Mouse (Mus musculus): Measurements from ENCODE around the gene Tfb1m.

The Tfb1m gene

GRCm38 (mm10) chr17:3557331-3558311 is at the start of gene Tfb1m:
Gene Tfb1m, minus strand, starts transcription at chr17:3557781.
- DNase-seq (ENCODE audit: low spot score) = peak; percentile 96

GRCm38 (mm10) chr17:3602954-3603672 is 45.5 kb upstream of the Tfb1m start:
- no peak for DNase-seq (ENCODE audit: low spot score)

GRCm38 (mm10) chr17:3598393-3598792 is 40.8 kb upstream of the Tfb1m start:
- DNase-seq (ENCODE audit: low spot score) = no peak

GRCm38 (mm10) chr17:3597866-3598265 is 40.3 kb upstream of the Tfb1m start:
- no peak for DNase-seq (ENCODE audit: low spot score)

- DNase-seq (ENCODE audit: low spot score) = no peak
These were observed 39.5 kb upstream of the Tfb1m start for GRCm38 (mm10) chr17:3597130-3597529.

- DNase-seq (ENCODE audit: low spot score) = peak; percentile 91
These were observed 13.3 kb upstream of the Tfb1m start for GRCm38 (mm10) chr17:3570876-3571275.

- DNase-seq (ENCODE audit: low spot score) = no peak
These were observed 4.8 kb upstream of the Tfb1m start for GRCm38 (mm10) chr17:3562405-3562804.

GRCm38 (mm10) chr17:3560534-3560933 is 3.0 kb upstream of the Tfb1m start:
- no peak for DNase-seq (ENCODE audit: low spot score)

GRCm38 (mm10) chr17:3558356-3558870 is 832 bp upstream of the Tfb1m start:
- no peak for DNase-seq (ENCODE audit: low spot score)

- no peak for DNase-seq (ENCODE audit: low spot score)
These were observed 1.3 kb downstream of the Tfb1m start for GRCm38 (mm10) chr17:3556251-3556650.

GRCm38 (mm10) chr17:3547725-3548124 is 9.9 kb downstream of the Tfb1m start:
- DNase-seq (ENCODE audit: low spot score) = no peak

- no peak for DNase-seq (ENCODE audit: low spot score)
These were observed 16.5 kb downstream of the Tfb1m start for GRCm38 (mm10) chr17:3541033-3541432.

GRCm38 (mm10) chr17:3540304-3540703 is 17.3 kb downstream of the Tfb1m start:
- no peak for DNase-seq (ENCODE audit: low spot score)

- no peak for DNase-seq (ENCODE audit: low spot score)
These were observed 24.2 kb downstream of the Tfb1m start for GRCm38 (mm10) chr17:3533425-3533824.

GRCm38 (mm10) chr17:3532254-3532653 is 25.3 kb downstream of the Tfb1m start, which contains the start of gene Cldn20:
Gene Cldn20, plus strand, starts transcription at chr17:3532554.
- no peak for DNase-seq (ENCODE audit: low spot score)

- no peak for DNase-seq (ENCODE audit: low spot score)
These were observed 25.9 kb downstream of the Tfb1m start for GRCm38 (mm10) chr17:3531641-3532040.

- DNase-seq (ENCODE audit: low spot score) = no peak
These were observed 27.0 kb downstream of the Tfb1m start for GRCm38 (mm10) chr17:3530549-3530948.

GRCm38 (mm10) chr17:3529523-3529922 is 28.1 kb downstream of the Tfb1m start:
- DNase-seq (ENCODE audit: low spot score) = no peak

- DNase-seq (ENCODE audit: low spot score) = no peak
These were observed 29.6 kb downstream of the Tfb1m start for GRCm38 (mm10) chr17:3527841-3528471.

- DNase-seq (ENCODE audit: low spot score) = no peak
These were observed 37.2 kb downstream of the Tfb1m start for GRCm38 (mm10) chr17:3520344-3520743.

GRCm38 (mm10) chr17:3516406-3516805 is 41.2 kb downstream of the Tfb1m start:
- no peak for DNase-seq (ENCODE audit: low spot score)

- DNase-seq (ENCODE audit: low spot score) = no peak
These were observed 41.7 kb downstream of the Tfb1m start for GRCm38 (mm10) chr17:3515851-3516250.

All from testis, postnatal 10 days (tissue).